Mouse (Mus musculus) ES-Bruce4 (cell line): ENCODE results near the gene Rbms3. TPM values are rescaled to one million over a fixed set of nuclear protein-coding genes. Genes with fewer than 3 reads are reported as not detected.

Experiments
- H3K27ac ChIP-seq: 2 replicates; pipeline ENCODE4 v1.5.1; 2012; ENCODE audit warnings: low read length, inconsistent platforms; ENCODE audit not compliant: insufficient read depth
- H3K27me3 ChIP-seq: 2 replicates; pipeline ENCODE4 v1.6.1; 2012; ENCODE audit warnings: mild to moderate bottlenecking, low read length, inconsistent platforms; ENCODE audit not compliant: control insufficient read depth, poor library complexity, insufficient read depth, severe bottlenecking
- H3K36me3 ChIP-seq: 2 replicates; pipeline ENCODE4 v1.6.1; 2012; ENCODE audit warnings: inconsistent platforms, mild to moderate bottlenecking, low read length, moderate library complexity; ENCODE audit not compliant: control insufficient read depth, poor library complexity, insufficient read depth, severe bottlenecking
- H3K4me1 ChIP-seq: one replicate; pipeline ENCODE4 v1.8.1; 2011; ENCODE audit warnings: low read length; ENCODE audit not compliant: control insufficient read depth, insufficient read depth
- H3K4me3 ChIP-seq: 2 replicates; pipeline ENCODE4 v1.5.1; 2011; ENCODE audit warnings: low read depth, mild to moderate bottlenecking, low read length
- H3K9ac ChIP-seq: 2 replicates; pipeline ENCODE4 v1.6.1; 2012; ENCODE audit warnings: low read depth, mild to moderate bottlenecking, inconsistent platforms; ENCODE audit not compliant: poor library complexity, severe bottlenecking
- H3K9me3 ChIP-seq: replicated peaks from 2 replicates; pipeline ENCODE4 v1.6.1; 2012; ENCODE audit warnings: mild to moderate bottlenecking, low read length, inconsistent platforms; ENCODE audit not compliant: control insufficient read depth, poor library complexity, insufficient read depth, severe bottlenecking
- CTCF ChIP-seq: IDR thresholded peaks from one replicate; pipeline ENCODE4 v1.8.1; 2011; ENCODE audit warnings: low read depth, low read length
- EP300 ChIP-seq: IDR thresholded peaks from 2 replicates; pipeline ENCODE4 v1.6.1; 2011; ENCODE audit warnings: low read depth, low read length; ENCODE audit not compliant: insufficient read depth
- POLR2A ChIP-seq: IDR thresholded peaks from one replicate; pipeline ENCODE4 v1.8.1; 2011; ENCODE audit warnings: low read length; ENCODE audit not compliant: insufficient read depth
- polyA plus RNA-seq: library from polyadenylated mRNA; stranded (reverse); fragments of >200 nt; gene quantifications from 2 replicates; pipeline ENCODE4 v1.2.4, GENCODE M21; 2011; ENCODE audit warnings: low read depth; ENCODE audit not compliant: missing spikeins, insufficient read depth, insufficient read length

Rbms3 gene
- polyA plus RNA-seq, 1 experiment: 1.8 TPM

GRCm38 (mm10) chr9:116795240-116795955, 834.3 kb downstream of the Rbms3 start:
- Histone ChIP-seq H3K36me3 (no peaks in the 10 kb centered on the region), H3K9ac (no peak overlapping the region), H3K27me3 (no peaks in the 10 kb centered on the region), H3K4me1 (no peaks in the 10 kb centered on the region), H3K9me3 (no peaks in the 10 kb centered on the region), H3K4me3 (no peak overlapping the region), H3K27ac (no peak overlapping the region)
- no peak for TF ChIP-seq POLR2A
- no peak for TF ChIP-seq CTCF
- no peak for TF ChIP-seq EP300

GRCm38 (mm10) chr9:116791850-116792249, 837.9 kb downstream of the Rbms3 start:
- Histone ChIP-seq H3K4me3 (no peak overlapping the region), H3K9me3 (no peaks in the 10 kb centered on the region), H3K9ac (no peak overlapping the region), H3K4me1 (no peaks in the 10 kb centered on the region), H3K27me3 (no peaks in the 10 kb centered on the region; the same call in 1 of the 2 replicates), H3K36me3 (no peaks in the 10 kb centered on the region), H3K27ac (no peak overlapping the region)
- TF ChIP-seq EP300 (no peak), POLR2A (no peak), CTCF (no peak)

GRCm38 (mm10) chr9:116786136-116787046, 843.3 kb downstream of the Rbms3 start:
- Histone ChIP-seq H3K9ac (no peak overlapping the region), H3K27me3 (no peaks in the 10 kb centered on the region; the same call in 1 of the 2 replicates), H3K36me3 (no peaks in the 10 kb centered on the region), H3K4me1 (no peaks in the 10 kb centered on the region), H3K9me3 (no peaks in the 10 kb centered on the region), H3K4me3 (no peak overlapping the region), H3K27ac (no peak overlapping the region)
- TF ChIP-seq EP300: no peak
- TF ChIP-seq POLR2A: no peak
- TF ChIP-seq CTCF: no peak

DNA sequence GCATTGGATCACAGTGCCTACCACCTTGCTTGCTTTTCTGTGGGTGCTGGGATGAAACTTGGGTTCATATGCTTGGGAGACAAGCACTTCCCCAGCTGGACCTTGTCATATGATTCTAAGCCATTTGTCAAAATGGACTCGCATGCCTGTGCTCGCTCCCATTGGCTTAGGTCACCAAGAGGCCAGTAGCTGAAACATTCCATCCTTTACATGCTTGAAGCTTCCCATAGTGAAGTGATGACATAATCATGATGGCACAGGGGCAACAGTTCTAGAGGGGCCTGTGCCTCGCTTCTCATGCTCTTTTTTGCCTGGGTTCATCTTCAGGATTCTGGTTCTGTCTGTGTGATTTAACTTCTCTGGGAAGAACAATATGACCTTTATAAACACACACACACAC, 857.9 kb downstream of the Rbms3 start:
- H3K27me3 ChIP-seq: no peaks in the 10 kb centered on the region
- no peaks in the 10 kb centered on the region for H3K36me3 ChIP-seq
- no peak overlapping the region for H3K27ac ChIP-seq
- H3K4me1 ChIP-seq: no peaks in the 10 kb centered on the region
- H3K4me3 ChIP-seq: no peak overlapping the region
- no peak for TF ChIP-seq EP300
- no peak for TF ChIP-seq POLR2A
- no peak for TF ChIP-seq CTCF
- H3K9ac ChIP-seq: no peak overlapping the region
- no peaks in the 10 kb centered on the region for H3K9me3 ChIP-seq

GRCm38 (mm10) chr9:116769358-116770054, 860.2 kb downstream of the Rbms3 start:
- Histone ChIP-seq H3K4me1 (no peaks in the 10 kb centered on the region), H3K4me3 (no peak overlapping the region), H3K9ac (no peak overlapping the region), H3K27ac (no peak overlapping the region), H3K36me3 (no peaks in the 10 kb centered on the region), H3K9me3 (no peaks in the 10 kb centered on the region), H3K27me3 (no peaks in the 10 kb centered on the region)
- TF ChIP-seq POLR2A (no peak), EP300 (no peak), CTCF (no peak)
